Mouse (Mus musculus) forebrain, embryonic 12.5 days (tissue): Measurements from ENCODE around the gene Ehbp1l1. TPM values are rescaled to one million over a fixed set of nuclear protein-coding genes. Genes with fewer than 3 reads are reported as not detected.

Source experiments
- ATAC-seq: fragments of 200-750 bp; cut with Nextera tagmentation; 2 replicates; pipeline ENCODE4 v1.8.0; 2017; ENCODE audit warnings: moderate TSS enrichment; ENCODE audit not compliant: low FRiP score
- H3K27ac ChIP-seq: fragments of 300-500 bp; sonication (generic); 2 replicates; pipeline ENCODE4 v1.5.1; 2016; ENCODE audit warnings: mild to moderate bottlenecking
- H3K27me3 ChIP-seq: fragments of 300-500 bp; sonication (generic); 2 replicates; pipeline ENCODE4 v1.6.1; 2016; ENCODE audit warnings: mild to moderate bottlenecking
- H3K36me3 ChIP-seq: fragments of 300-500 bp; sonication (generic); replicated peaks from 2 replicates; pipeline ENCODE4 v1.6.1; 2016; ENCODE audit warnings: mild to moderate bottlenecking
- H3K4me1 ChIP-seq: fragments of 300-500 bp; sonication (generic); 2 replicates; pipeline ENCODE4 v1.6.1; 2016
- H3K4me2 ChIP-seq: fragments of 300-500 bp; sonication (generic); 2 replicates; pipeline ENCODE4 v1.6.1; 2016; ENCODE audit warnings: mild to moderate bottlenecking, moderate library complexity
- H3K4me3 ChIP-seq: fragments of 300-500 bp; sonication (generic); replicated peaks from 2 replicates; pipeline ENCODE4 v1.5.1; 2016; ENCODE audit warnings: mild to moderate bottlenecking
- H3K9ac ChIP-seq: fragments of 300-500 bp; sonication (generic); 2 replicates; pipeline ENCODE4 v1.6.1; 2016; ENCODE audit warnings: mild to moderate bottlenecking
- H3K9me3 ChIP-seq: fragments of 300-500 bp; sonication (generic); 2 replicates; pipeline ENCODE4 v1.6.1; 2016
- WGBS: fragments of 180-500 bp; shearing (Covaris S2); methylation state at CpG from one replicate; pipeline ENCODE4 v1.1.7; 2016; 5-methylcytosine and 5-hydroxymethylcytosine counted together
- polyA plus RNA-seq: library from polyadenylated mRNA; unstranded; fragments of >200 nt; fragmentation: Nextera tagmentation; extraction: Ambion mirVana; gene quantifications from 2 replicates; pipeline ENCODE4 v1.2.1, GENCODE M21; 2016

Ehbp1l1 gene
- polyA plus RNA-seq: 6.1 and 6.7 TPM in 2 replicates

- H3K27me3 ChIP-seq: peaks cover 4% of the 10 kb centered on the region; the same call in 1 of the 2 replicates
- WGBS: 18% methylated on average over 48 of the region's 49 CpGs
- H3K4me3 ChIP-seq: peak within 1 kb of the TSS; percentile 37
- peaks cover 57% of the 10 kb centered on the region for H3K4me1 ChIP-seq
- ATAC-seq: no peak
- H3K9ac ChIP-seq: peak within 1 kb of the TSS; percentile 97
- H3K4me2 ChIP-seq: peak within 1 kb of the TSS; percentile 98
- no peaks in the 10 kb centered on the region for H3K9me3 ChIP-seq
- peaks cover 48% of the 10 kb centered on the region for H3K36me3 ChIP-seq
- 0 out of 2 replicates have a peak within 1 kb of the TSS, but pooled peaks have one; percentile 9 for H3K27ac ChIP-seq
These were observed at the start of gene Ehbp1l1 for GRCm38 (mm10) chr19:5725767-5726515. TSS of gene Ehbp1l1 (minus strand) at chr19:5726317.

GRCm38 (mm10) chr19:5770925-5771860 lies 45.1 kb upstream of the Ehbp1l1 start, which contains the start of gene Scyl1:
TSS of gene Scyl1 (minus strand) at chr19:5771419.
- peak; percentile 98 for ATAC-seq
- H3K4me2 ChIP-seq: peak within 1 kb of the TSS; percentile 87
- under 1% methylated on average over 64 of the region's 64 CpGs for WGBS
- H3K9me3 ChIP-seq: no peaks in the 10 kb centered on the region
- peak within 1 kb of the TSS; percentile 94 for H3K9ac ChIP-seq
- H3K27ac ChIP-seq: peak within 1 kb of the TSS; percentile 74
- peaks cover 37% of the 10 kb centered on the region for H3K36me3 ChIP-seq
- H3K27me3 ChIP-seq: no peaks in the 10 kb centered on the region
- peak within 1 kb of the TSS; percentile 93 for H3K4me3 ChIP-seq
- peaks cover 18% of the 10 kb centered on the region for H3K4me1 ChIP-seq

GRCm38 (mm10) chr19:5770311-5770710 lies 44.2 kb upstream of the Ehbp1l1 start:
- Histone ChIP-seq H3K4me3 (peak overlapping the region; percentile 93), H3K9me3 (no peaks in the 10 kb centered on the region), H3K9ac (peak overlapping the region; percentile 94), H3K4me2 (peak overlapping the region; percentile 87), H3K4me1 (peaks cover 18% of the 10 kb centered on the region), H3K27me3 (no peaks in the 10 kb centered on the region), H3K36me3 (peaks cover 46% of the 10 kb centered on the region), H3K27ac (peak overlapping the region; percentile 74; the same call in 1 of the 2 replicates)
- no peak for ATAC-seq
- 56% methylated on average over 9 of the region's 9 CpGs for WGBS

GRCm38 (mm10) chr19:5767271-5767670 lies 41.2 kb upstream of the Ehbp1l1 start:
- ATAC-seq: no peak
- Histone ChIP-seq H3K9ac (no peak overlapping the region), H3K36me3 (peaks cover 74% of the 10 kb centered on the region), H3K4me3 (no peak overlapping the region), H3K9me3 (no peaks in the 10 kb centered on the region), H3K27me3 (no peaks in the 10 kb centered on the region), H3K4me1 (peaks cover 18% of the 10 kb centered on the region), H3K4me2 (no peak overlapping the region), H3K27ac (no peak overlapping the region)
- WGBS: 95% methylated on average over 4 of the region's 4 CpGs

GRCm38 (mm10) chr19:5763163-5763562 lies 37.0 kb upstream of the Ehbp1l1 start:
- no peak overlapping the region for H3K27ac ChIP-seq
- H3K27me3 ChIP-seq: peaks cover 11% of the 10 kb centered on the region
- H3K4me2 ChIP-seq: no peak overlapping the region
- ATAC-seq: no peak
- H3K4me1 ChIP-seq: no peaks in the 10 kb centered on the region
- H3K4me3 ChIP-seq: no peak overlapping the region
- 96% methylated on average over 6 of the region's 6 CpGs for WGBS
- peaks cover 98% of the 10 kb centered on the region for H3K36me3 ChIP-seq
- H3K9ac ChIP-seq: no peak overlapping the region
- no peaks in the 10 kb centered on the region for H3K9me3 ChIP-seq

GRCm38 (mm10) chr19:5758878-5759403 lies 32.8 kb upstream of the Ehbp1l1 start:
- no peak overlapping the region for H3K4me3 ChIP-seq
- peaks cover 66% of the 10 kb centered on the region for H3K36me3 ChIP-seq

GRCm38 (mm10) chr19:5756991-5757636 lies 31.0 kb upstream of the Ehbp1l1 start:
- H3K9me3 ChIP-seq: no peaks in the 10 kb centered on the region
- peaks cover 13% of the 10 kb centered on the region for H3K4me1 ChIP-seq
- peak; percentile 46; the same call in 1 of the 2 replicates for ATAC-seq
- WGBS: 11% methylated on average over 36 of the region's 36 CpGs
- H3K9ac ChIP-seq: peak overlapping the region; percentile 51
- H3K36me3 ChIP-seq: peaks cover 50% of the 10 kb centered on the region
- H3K27me3 ChIP-seq: peaks cover 69% of the 10 kb centered on the region
- peak overlapping the region; percentile 42 for H3K4me2 ChIP-seq
- H3K27ac ChIP-seq: no peak overlapping the region
- peak overlapping the region; percentile 28 for H3K4me3 ChIP-seq

More at GRCm38 (mm10) chr19:5758878-5759403, 32.8 kb upstream of the Ehbp1l1 start:
- WGBS: 91% methylated on average over 14 of the region's 14 CpGs
- Histone ChIP-seq H3K4me1 (peaks cover 13% of the 10 kb centered on the region), H3K4me2 (no peak overlapping the region), H3K27me3 (peaks cover 51% of the 10 kb centered on the region), H3K9me3 (no peaks in the 10 kb centered on the region), H3K9ac (no peak overlapping the region), H3K27ac (no peak overlapping the region)
- ATAC-seq: no peak

- Histone ChIP-seq H3K4me2 (peak overlapping the region; percentile 42), H3K4me1 (peaks cover 19% of the 10 kb centered on the region), H3K36me3 (peaks cover 43% of the 10 kb centered on the region), H3K27ac (no peak overlapping the region), H3K9me3 (no peaks in the 10 kb centered on the region), H3K4me3 (peak overlapping the region; percentile 28), H3K9ac (peak overlapping the region; percentile 51), H3K27me3 (peaks cover 76% of the 10 kb centered on the region)
- ATAC-seq: 0 out of 2 replicates have a peak, but pooled peaks have one; percentile 57
- WGBS: 6% methylated on average over 29 of the region's 29 CpGs
These were observed 30.3 kb upstream of the Ehbp1l1 start for GRCm38 (mm10) chr19:5756321-5756985.

- Histone ChIP-seq H3K4me1 (peaks cover 24% of the 10 kb centered on the region), H3K9ac (0 out of 2 replicates have a peak overlapping the region, but pooled peaks have one; percentile 25), H3K4me3 (peak overlapping the region; percentile 2; the same call in 1 of the 2 replicates), H3K27me3 (peaks cover 94% of the 10 kb centered on the region), H3K27ac (no peak overlapping the region), H3K9me3 (no peaks in the 10 kb centered on the region), H3K36me3 (no peaks in the 10 kb centered on the region), H3K4me2 (peak overlapping the region; percentile 31; the same call in 1 of the 2 replicates)
- 6% methylated on average over 20 of the region's 20 CpGs for WGBS
- ATAC-seq: 0 out of 2 replicates have a peak, but pooled peaks have one; percentile 20
These were observed 25.6 kb upstream of the Ehbp1l1 start for GRCm38 (mm10) chr19:5751742-5752141.

GRCm38 (mm10) chr19:5750951-5751350 lies 24.8 kb upstream of the Ehbp1l1 start:
- no peaks in the 10 kb centered on the region for H3K9me3 ChIP-seq
- H3K9ac ChIP-seq: no peak overlapping the region
- H3K27ac ChIP-seq: no peak overlapping the region
- H3K4me3 ChIP-seq: 0 out of 2 replicates have a peak overlapping the region, but pooled peaks have one; percentile 2
- no peak for ATAC-seq
- H3K36me3 ChIP-seq: no peaks in the 10 kb centered on the region
- H3K27me3 ChIP-seq: peaks cover 94% of the 10 kb centered on the region
- H3K4me2 ChIP-seq: no peak overlapping the region
- peaks cover 26% of the 10 kb centered on the region for H3K4me1 ChIP-seq
- 9% methylated on average over 22 of the region's 22 CpGs for WGBS

GRCm38 (mm10) chr19:5749476-5749875 lies 23.4 kb upstream of the Ehbp1l1 start:
- no peaks in the 10 kb centered on the region for H3K9me3 ChIP-seq
- H3K4me3 ChIP-seq: no peak overlapping the region
- H3K4me1 ChIP-seq: peaks cover 34% of the 10 kb centered on the region
- H3K36me3 ChIP-seq: no peaks in the 10 kb centered on the region
- 74% methylated on average over 6 of the region's 6 CpGs for WGBS
- peaks cover 94% of the 10 kb centered on the region for H3K27me3 ChIP-seq
- H3K4me2 ChIP-seq: no peak overlapping the region
- no peak for ATAC-seq
- H3K9ac ChIP-seq: no peak overlapping the region
- H3K27ac ChIP-seq: no peak overlapping the region
